Mouse (Mus musculus): ENCODE data around the gene Ntn1.

The Ntn1 gene

DNA sequence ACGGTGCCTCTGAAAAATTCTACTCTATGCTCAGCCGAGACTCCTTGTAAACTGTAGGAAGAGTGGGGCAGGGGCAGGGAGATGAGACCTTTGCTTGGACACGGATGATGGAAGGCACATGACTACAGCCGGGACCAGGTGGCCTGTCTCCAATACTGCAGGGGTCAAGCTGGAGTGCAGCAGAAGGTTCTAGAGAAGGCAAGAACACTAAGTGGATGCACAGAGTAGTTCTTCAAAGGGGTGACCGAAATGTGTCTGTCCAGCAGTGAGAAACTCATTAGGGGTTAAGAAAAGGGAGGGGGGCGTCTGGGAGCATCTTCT lies 69.5 kb downstream of the Ntn1 start:
- no peak for DNase-seq (ENCODE audit: low read depth)

DNA sequence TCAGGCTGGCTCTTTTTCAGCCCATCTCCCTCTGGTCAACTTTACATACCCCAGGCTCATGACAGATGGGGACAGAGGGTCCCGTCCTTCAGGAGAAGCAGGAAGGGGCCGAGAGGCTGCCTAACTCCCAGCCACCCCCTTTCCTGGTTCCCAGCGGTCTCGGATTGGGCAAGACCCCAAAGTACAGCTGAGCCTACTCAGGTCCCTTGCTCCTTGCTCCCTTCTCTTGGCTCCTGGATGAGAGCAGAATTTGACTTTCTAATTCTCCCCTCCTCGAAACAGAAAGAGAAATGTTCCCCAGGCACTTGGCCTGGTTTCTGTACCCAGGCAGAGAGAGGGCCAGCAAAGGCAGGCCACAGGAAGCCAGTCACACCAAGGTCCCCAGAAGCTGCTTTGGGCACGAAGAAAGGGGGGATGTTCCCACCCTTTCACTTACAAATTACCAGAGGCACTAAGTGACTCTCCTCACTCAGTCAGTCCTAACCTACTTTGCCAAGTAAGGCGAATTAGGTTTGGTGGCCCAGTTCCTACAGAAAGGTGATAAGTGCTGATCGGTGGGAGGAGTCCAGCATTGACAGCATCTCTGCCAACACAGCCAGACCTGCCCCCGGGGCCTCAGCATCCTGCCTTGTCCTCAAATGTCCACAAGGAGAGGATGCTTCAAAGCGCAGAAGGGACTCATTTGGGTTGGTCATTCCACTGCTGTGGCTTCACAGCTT lies 70.1 kb downstream of the Ntn1 start:
- DNase-seq (ENCODE audit: low read depth): no peak

DNA sequence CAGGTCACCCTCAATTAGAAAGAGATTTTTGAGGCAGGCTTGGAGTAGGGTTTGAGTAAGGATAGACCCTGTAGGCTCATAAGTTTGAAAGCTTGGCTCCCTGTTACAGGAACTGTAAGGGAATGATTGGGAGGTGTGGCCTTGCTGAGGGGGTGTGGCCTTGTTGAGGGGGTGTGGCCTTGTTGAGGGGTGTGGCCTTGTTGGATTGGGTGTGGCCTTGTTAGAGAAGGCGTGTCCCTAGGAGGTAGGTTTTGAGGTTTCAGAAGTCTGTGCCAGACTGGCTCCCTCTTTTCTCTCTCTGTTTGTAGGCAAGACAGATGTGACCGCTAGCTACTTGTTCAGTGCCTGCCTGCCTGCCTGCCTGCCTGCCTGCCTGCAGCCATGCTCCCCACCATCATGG lies 75.8 kb downstream of the Ntn1 start:
- no peak for DNase-seq (ENCODE audit: low read depth)

- DNase-seq (ENCODE audit: low read depth): no peak
These were observed 79.2 kb downstream of the Ntn1 start for GRCm38 (mm10) chr11:68321417-68321816.

GRCm38 (mm10) chr11:68315551-68316130 lies 85.0 kb downstream of the Ntn1 start:
- no peak for DNase-seq (ENCODE audit: low read depth)

DNA sequence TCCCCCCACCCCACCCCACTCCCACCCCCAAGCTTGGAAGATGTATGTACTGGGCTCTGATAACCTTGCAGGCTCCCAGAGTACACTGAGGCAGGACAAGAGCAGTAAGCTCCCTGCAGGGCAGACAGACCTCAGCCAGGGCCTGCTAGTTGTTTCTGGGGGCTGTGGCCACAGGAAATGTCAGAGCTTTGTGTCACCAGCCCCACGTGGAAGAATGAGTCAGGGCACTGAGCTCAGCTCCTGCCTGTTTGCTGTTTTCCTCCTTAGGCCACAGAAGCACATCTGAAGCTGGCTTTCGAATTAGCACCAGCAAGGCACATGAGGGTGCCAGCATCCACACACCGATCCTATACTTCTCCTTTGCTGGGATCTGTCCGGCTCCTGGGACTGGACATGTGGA lies 86.8 kb downstream of the Ntn1 start:
- DNase-seq (ENCODE audit: low read depth): no peak

DNA sequence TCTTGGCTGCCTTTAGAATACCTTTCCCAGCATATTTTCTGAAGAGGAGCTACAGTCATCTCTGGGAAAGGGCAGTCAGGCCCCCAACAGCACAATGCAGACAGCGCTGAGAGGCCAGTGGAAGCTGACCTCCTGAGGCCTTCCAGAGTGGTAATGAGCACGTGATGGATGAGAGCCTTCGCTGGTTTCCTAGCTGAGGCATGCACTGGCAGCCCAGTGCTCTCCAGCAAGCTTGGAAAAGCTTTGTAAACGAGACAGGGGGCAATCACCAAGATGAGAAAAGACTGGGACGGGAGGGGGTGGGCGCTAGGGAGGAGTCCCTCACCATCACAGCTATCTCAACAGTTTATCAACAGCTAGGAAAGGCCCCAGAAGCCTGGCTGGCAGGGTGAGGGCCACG lies 87.6 kb downstream of the Ntn1 start:
- no peak for DNase-seq (ENCODE audit: low read depth)

GRCm38 (mm10) chr11:68308911-68309580 lies 91.6 kb downstream of the Ntn1 start:
- DNase-seq (ENCODE audit: low read depth): no peak

GRCm38 (mm10) chr11:68305997-68306396 lies 94.6 kb downstream of the Ntn1 start:
- DNase-seq (ENCODE audit: low read depth): no peak

DNA sequence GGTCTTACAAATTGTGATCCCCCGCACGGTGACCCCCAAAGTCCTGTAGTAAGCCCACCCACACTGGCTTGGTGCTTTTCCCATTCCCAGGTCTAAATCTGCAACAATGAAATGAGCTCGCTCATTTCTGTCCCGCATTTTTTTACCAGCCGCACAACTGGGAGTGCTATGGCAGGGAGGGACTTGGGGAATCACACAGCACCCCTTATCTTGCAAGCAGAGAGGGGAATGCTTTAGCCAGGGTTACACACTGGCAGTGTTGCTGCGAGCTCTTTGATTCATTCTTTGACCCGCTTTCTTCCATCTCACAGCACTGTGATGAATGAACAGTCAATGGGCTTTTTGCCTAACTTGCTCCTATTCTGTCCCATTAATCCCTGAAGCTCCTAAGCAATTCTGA lies 98.3 kb downstream of the Ntn1 start:
- no peak for DNase-seq (ENCODE audit: low read depth)

GRCm38 (mm10) chr11:68301660-68302059 lies 99.0 kb downstream of the Ntn1 start:
- no peak for DNase-seq (ENCODE audit: low read depth)

GRCm38 (mm10) chr11:68295474-68295873 lies 105.1 kb downstream of the Ntn1 start:
- DNase-seq (ENCODE audit: low read depth): no peak

DNA sequence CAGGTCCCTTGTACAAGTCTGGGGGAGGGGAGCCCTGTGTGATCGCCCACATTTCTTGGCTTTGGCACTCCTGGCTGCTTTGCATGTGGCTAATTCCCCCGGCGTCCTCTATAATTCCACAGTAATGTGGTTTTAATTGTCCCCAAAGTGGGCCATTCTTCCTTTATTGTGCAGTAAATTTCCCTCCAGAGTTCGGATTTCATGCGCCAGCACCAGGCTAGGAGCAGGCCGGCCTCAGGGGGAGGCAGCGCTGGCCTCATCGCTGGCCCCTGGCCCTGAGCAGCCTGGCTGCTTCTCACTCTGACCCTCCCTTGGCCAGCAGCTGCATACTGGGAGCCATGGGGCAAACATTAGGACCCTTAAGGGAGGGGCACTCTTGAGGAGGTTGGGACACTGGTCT lies 110.0 kb downstream of the Ntn1 start:
- no peak for DNase-seq (ENCODE audit: low read depth)

GRCm38 (mm10) chr11:68287331-68287730 lies 113.3 kb downstream of the Ntn1 start:
- DNase-seq (ENCODE audit: low read depth): no peak

GRCm38 (mm10) chr11:68286142-68286808 lies 114.3 kb downstream of the Ntn1 start:
- DNase-seq (ENCODE audit: low read depth): no peak

- DNase-seq (ENCODE audit: low read depth): no peak
These were observed 114.9 kb downstream of the Ntn1 start for GRCm38 (mm10) chr11:68285754-68286141.

DNA sequence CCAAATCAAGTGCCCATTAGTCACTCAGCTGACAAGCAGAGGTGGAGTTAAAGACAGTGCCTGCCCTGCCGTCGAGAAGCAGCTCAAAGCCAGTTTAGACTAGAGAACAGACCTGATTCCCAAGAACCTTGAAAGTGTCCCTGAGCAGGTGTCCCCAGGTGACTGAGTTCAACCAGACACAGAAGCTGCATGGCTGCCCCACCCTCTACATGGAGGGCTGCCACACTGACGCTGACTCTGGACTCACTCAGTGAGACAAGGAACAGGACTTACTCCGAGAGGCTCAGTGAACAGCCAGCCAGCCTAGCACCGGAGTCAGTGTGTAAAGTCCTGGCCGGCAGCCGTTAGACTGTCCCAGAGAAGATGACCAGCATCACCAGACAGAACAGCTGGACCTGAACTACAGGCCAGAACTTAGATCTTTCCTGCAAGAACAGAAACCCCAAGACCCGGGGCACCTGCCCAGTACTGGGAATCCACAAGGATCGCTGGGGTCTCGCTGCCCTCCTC lies 120.6 kb downstream of the Ntn1 start:
- DNase-seq (ENCODE audit: low read depth): no peak

GRCm38 (mm10) chr11:68276945-68277344 lies 123.7 kb downstream of the Ntn1 start:
- no peak for DNase-seq (ENCODE audit: low read depth)

GRCm38 (mm10) chr11:68274331-68274811 lies 126.3 kb downstream of the Ntn1 start:
- DNase-seq (ENCODE audit: low read depth): no peak

DNA sequence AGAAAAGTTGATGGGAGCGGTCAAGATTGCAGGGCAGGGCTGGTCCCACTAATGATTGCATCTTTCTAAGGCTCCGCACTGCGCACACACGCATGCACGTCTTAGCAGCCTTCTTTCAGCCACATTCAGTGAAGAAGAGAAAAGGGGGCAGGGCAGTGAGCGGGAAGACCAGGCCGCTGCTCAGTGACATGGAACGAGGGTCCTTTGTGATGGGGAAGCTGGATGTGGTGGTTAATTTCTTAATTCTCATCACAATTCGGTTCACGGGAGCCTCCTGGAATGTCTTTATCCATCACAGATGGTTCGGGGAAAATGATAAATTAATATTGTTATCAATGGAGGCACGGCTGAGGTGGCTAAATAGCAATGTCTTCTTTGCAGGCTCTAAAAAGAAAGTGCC lies 126.8 kb downstream of the Ntn1 start:
- DNase-seq (ENCODE audit: low read depth): no peak

DNA sequence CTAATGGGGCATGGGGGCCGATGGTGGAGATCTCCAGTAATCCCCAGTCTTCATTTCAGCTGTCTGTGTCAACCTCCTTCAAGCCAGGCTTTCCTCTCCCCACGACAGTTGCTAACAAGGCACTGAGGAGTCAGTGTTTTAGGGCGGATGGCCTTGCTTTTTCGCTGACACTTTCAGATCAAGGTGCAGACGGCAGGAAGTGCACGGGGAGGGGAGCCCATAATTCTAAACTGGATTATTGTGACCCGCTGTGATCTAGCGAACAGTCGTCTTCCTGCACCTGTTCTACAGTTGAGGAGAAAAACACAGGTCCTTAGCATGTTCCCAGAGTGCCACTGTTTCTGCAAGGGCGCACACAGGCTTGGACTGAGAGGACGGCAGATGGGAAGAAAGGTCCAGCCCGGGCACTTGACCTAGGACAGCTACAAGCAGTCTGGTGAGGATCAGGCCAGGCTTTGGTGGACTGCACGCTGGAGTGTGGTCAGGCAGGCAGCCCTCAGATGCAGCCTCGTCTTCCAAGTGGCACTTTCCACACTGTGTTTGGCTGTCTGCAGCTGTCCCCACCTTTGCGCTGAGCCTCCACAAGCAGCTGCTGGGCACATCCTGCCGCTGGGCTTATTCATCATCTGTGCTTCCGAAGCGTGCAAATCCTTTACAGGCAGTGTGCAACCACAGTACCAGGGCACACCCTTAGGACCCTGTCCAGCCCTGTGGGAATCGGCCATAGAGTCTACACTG lies 129.7 kb downstream of the Ntn1 start:
- DNase-seq (ENCODE audit: low read depth): no peak

DNA sequence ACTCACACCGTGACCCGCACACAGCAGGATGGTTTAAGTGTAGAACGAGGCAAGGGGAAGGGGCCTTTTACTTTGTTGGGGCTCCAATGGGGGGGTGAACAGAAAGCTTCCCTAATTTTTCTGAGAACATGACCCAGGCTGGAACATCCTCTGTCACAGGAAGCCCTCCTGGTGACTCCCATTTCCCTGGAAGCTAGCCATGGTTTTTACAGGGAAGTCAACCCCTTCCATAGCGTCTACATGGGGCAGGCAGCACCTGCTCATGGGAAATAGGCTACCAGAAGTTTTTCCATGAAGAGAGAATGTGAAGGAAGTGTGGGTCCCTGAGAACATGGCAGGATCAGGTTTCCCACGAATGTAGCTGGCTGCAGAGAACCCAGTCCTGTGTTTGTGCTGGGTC lies 136.3 kb downstream of the Ntn1 start:
- no peak for DNase-seq (ENCODE audit: low read depth)

Data from c-Kit-positive CD71-positive TER-119-negative erythroid progenitor cells, embryonic 14.5 days (primary cell).